8 mouse cellular contexts compared by ENCODE assay signal in the genomic region with DNA sequence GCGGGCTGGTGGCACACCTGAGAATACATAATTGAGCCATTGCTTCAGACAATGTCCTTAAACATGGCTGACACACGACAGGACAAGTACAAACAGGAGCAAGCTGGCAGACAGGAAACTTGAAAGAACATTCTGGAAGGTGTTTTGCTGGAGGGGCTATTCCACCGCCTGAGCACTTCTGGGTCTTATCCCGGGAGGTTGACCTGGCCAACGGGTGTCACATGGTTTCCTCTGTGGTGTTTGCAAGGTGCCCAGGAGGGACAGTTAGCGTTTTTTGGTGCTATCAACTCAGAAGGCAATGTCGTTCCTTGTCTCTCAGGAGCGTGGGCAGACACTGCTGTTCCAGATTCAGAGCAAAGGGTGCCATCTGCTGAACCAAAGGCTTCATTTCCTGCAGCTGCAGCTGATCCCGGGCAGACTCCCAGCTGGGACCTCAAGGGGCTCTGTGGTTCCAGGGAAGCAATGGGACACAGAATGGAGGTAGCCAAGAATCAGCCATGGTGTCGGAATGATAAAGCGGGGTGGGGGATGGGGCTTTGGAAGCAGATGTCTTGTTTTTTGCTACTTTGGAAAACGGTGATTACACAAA.
DNase-seq lines count a peak whose midpoint lies in the region; ATAC-seq and TF ChIP-seq lines count a peak whose summit lies in the region.

No protein-coding gene starts in this region.

- H3K27me3 ChIP-seq in Patski, result peaks cover 21% of the 10 kb centered on the region
- no peaks in the 10 kb centered on the region for H3K27me3 ChIP-seq in midbrain, postnatal 0 days (ENCODE audit: insufficient read depth, low read length)
- peaks cover 8% of the 10 kb centered on the region; the same call in 1 of the 2 replicates for H3K27me3 ChIP-seq in forebrain, embryonic 12.5 days

- POLR2A ChIA-PET in Patski (lab: Charles Lee), result no interaction called here

- WGBS in midbrain, postnatal 0 days, result 55% methylated on average over 12 of the region's 12 CpGs
- WGBS in forebrain, embryonic 12.5 days, result 76% methylated on average over 12 of the region's 12 CpGs

- no peak for ATAC-seq in Patski
- ATAC-seq in midbrain, postnatal 0 days (ENCODE audit: low FRiP score), result peak; percentile 58; the same call in 1 of the 2 replicates
- no peak for ATAC-seq in forebrain, embryonic 12.5 days (ENCODE audit: low FRiP score)

- H3K36me3 ChIP-seq in midbrain, postnatal 0 days (ENCODE audit: insufficient read depth, low read length), result no peaks in the 10 kb centered on the region
- H3K36me3 ChIP-seq in forebrain, embryonic 12.5 days (replicated peaks), result no peaks in the 10 kb centered on the region

- H3K9ac ChIP-seq in midbrain, postnatal 0 days (replicated peaks; ENCODE audit: low read length, poor library complexity, severe bottlenecking), result no peak overlapping the region
- H3K9ac ChIP-seq in forebrain, embryonic 12.5 days, result no peak overlapping the region

- H3K4me3 ChIP-seq in midbrain, postnatal 0 days (ENCODE audit: low read depth, low read length), result no peak overlapping the region
- H3K4me3 ChIP-seq in forebrain, embryonic 12.5 days (replicated peaks), result no peak overlapping the region

- H3K9me3 ChIP-seq in midbrain, postnatal 0 days (ENCODE audit: low read length), result no peaks in the 10 kb centered on the region
- H3K9me3 ChIP-seq in forebrain, embryonic 12.5 days, result no peaks in the 10 kb centered on the region

- H3K4me2 ChIP-seq in midbrain, postnatal 0 days (ENCODE audit: low read depth, low read length, poor library complexity, severe bottlenecking), result no peak overlapping the region
- no peak overlapping the region for H3K4me2 ChIP-seq in forebrain, embryonic 12.5 days

- DNase-seq in heart, adult 18-20 months, result peak; percentile 3 to 5
- no peak for DNase-seq in heart, adult 8-10 months (ENCODE audit: low spot score)
- no peak for DNase-seq in Patski (ENCODE audit: low read depth, low spot score)
- peak; percentile 10 for DNase-seq in gastrocnemius, postnatal 25 days
- DNase-seq in midbrain, postnatal 0 days (ENCODE audit: low spot score), result peak; percentile 74
- DNase-seq in ovary, postnatal 10 days (ENCODE audit: low spot score), result no peak
- DNase-seq in ovary, postnatal 14 days (ENCODE audit: low spot score), result no peak

- CTCF ChIA-PET in Patski (lab: Charles Lee), result no interaction called here

- peak; percentile 43 for TF ChIP-seq CTCF in Patski (IDR thresholded peaks at IDR 0.05)
- peak; percentile 72 for TF ChIP-seq CTCF in midbrain, postnatal 0 days (IDR thresholded peaks at IDR 0.05)

- no peak overlapping the region for H3K27ac ChIP-seq in midbrain, postnatal 0 days (ENCODE audit: low read depth, low read length)
- H3K27ac ChIP-seq in forebrain, embryonic 12.5 days, result no peak overlapping the region

- in situ Hi-C loops in Patski (cut with MboI; ENCODE audit: low pct_unique_long_range_greater_than_20kb), result no loop called here

- H3K4me1 ChIP-seq in midbrain, postnatal 0 days (ENCODE audit: insufficient read depth, low read length), result 0 out of 2 replicates have a peak, but pooled peaks cover 3% of the 10 kb centered on the region
- H3K4me1 ChIP-seq in forebrain, embryonic 12.5 days, result no peaks in the 10 kb centered on the region

Comparison
In these comparisons a context has a peak if more than half of its experiments do, and no peak if none do; other contexts are left out.
1. DNase-seq: peak in heart, adult 18-20 months (2 of 2), gastrocnemius, postnatal 25 days (single experiment) and midbrain, postnatal 0 days (single experiment); none in heart, adult 8-10 months (single experiment), Patski (single experiment), ovary, postnatal 10 days (single experiment) and ovary, postnatal 14 days (single experiment).